Mouse (Mus musculus) gastrocnemius, postnatal 36 days (tissue): ENCODE measurements around the gene Ccdc157. TPM values are rescaled to one million over a fixed set of nuclear protein-coding genes. Genes with fewer than 3 reads are reported as not detected.

Experiments used
- microRNA-seq, 2 experiments: library from miRNA; unstranded; fragments of <30 nt; microRNA quantifications; one replicate each; pipeline ENCODE4 v1.2.0; 2021
- total RNA-seq, 2 experiments: library from RNA; stranded (reverse); gene quantifications; 2 replicates each; pipeline ENCODE4 v1.2.3; 2021

Ccdc157 gene
- total RNA-seq, 2 experiments from 2014 or later = 2.6 to 2.8 TPM

Small RNA genes lying within 50 kb of the gene (microRNA-seq; reads per million reads assigned to microRNA genes)
- gene Mir3060 = 0.36 to 0.74 reads per million in 2 experiments

Other genes with a start within 250 kb of the Ccdc157 start
- 10 to 100 TPM; 20.4 to 21.2 TPM for gene Slc35e4, start 245.6 kb downstream of the Ccdc157 start, total RNA-seq
- 10 to 100 TPM; 15.3 to 15.5 TPM for gene Tcn2, start 228.1 kb downstream of the Ccdc157 start, total RNA-seq
- 10 to 100 TPM; 31.3 to 35.5 TPM for gene Pes1, start 196.3 kb downstream of the Ccdc157 start, total RNA-seq
- not detected for gene 4930556J24Rik, start 183.5 kb downstream of the Ccdc157 start, total RNA-seq
- gene Gal3st1, start 176.7 kb downstream of the Ccdc157 start, total RNA-seq = under 1 TPM; 0.26 to 0.42 TPM
- not detected for gene Sec14l4, start 128.8 kb downstream of the Ccdc157 start, total RNA-seq
- gene Sec14l3, start 95.5 kb downstream of the Ccdc157 start, total RNA-seq = not detected
- 10 to 100 TPM; 52.1 to 53.4 TPM for gene Mtfp1, start 64.8 kb downstream of the Ccdc157 start, total RNA-seq
- gene Sec14l2, start 36.9 kb downstream of the Ccdc157 start, total RNA-seq = under 1 TPM; 0.33 to 0.42 TPM
- 1 to 10 TPM; 4.4 to 5.5 TPM for gene Rnf215, start 25.1 kb downstream of the Ccdc157 start, total RNA-seq
- 10 to 100 TPM; 16.2 to 17.0 TPM for gene Sf3a1, start 57 bp upstream of the Ccdc157 start, total RNA-seq
- 1 to 10 TPM; 3.7 to 4.4 TPM for gene Tbc1d10a, start 26.5 kb upstream of the Ccdc157 start, total RNA-seq
- 1 to 10 TPM; 2.2 to 3.0 TPM for gene Castor1, start 57.9 kb upstream of the Ccdc157 start, total RNA-seq
- not detected for gene Osm, start 76.1 kb upstream of the Ccdc157 start, total RNA-seq
- gene Lif, start 97.3 kb upstream of the Ccdc157 start, total RNA-seq = under 1 TPM; 0.13 to 0.52 TPM